15 mouse cellular contexts compared by ENCODE assay signal in the genomic region with DNA sequence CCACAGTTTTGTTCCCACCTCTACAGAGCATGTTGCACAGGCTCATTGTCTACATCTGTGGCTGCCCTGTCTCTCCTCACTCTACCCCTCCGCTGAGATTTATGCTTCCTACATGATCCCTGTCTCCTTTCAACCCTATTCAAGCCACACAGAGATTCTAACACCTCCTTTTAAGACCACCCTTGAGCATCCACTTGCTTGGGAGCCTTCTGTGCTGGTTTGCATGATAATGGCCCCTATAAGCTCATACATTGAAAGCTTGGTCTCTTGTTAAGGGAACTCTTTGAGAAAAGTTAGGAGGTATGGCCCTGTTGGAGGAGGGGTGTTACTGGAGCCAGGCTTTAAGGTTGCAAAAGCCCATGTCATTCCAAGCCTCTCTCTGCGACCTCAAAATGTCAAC.
"Had no signal": no experiment of that assay in that cellular context is flagged by ENCODE, and none has a peak within 500 bp of the region (broad histone marks: within the 10 kb centered on the region; RNA-seq: fewer than 3 reads in every experiment).

No protein-coding gene starts in this region.

- H3K36me3 ChIP-seq: neural tube, embryonic 13.5 days; neural tube, embryonic 15.5 days; stomach, embryonic 15.5 days had no signal

- H3K27ac ChIP-seq: neural tube, embryonic 13.5 days; neural tube, embryonic 15.5 days; stomach, embryonic 15.5 days; stomach, postnatal 0 days had no signal

- H3K4me1 ChIP-seq: stomach, embryonic 15.5 days had no signal

- DNase-seq: retina, postnatal 1 day; right cerebral cortex, adult 18-20 months; right cerebral cortex, postnatal 14 days; right cerebral cortex, postnatal 25 days; right cerebral cortex, postnatal 4 days; spleen, adult 18-20 months; thymus, adult 18-20 months; thymus, adult 2 months; thymus, postnatal 14 days; thymus, postnatal 25 days; thymus, postnatal 4 days had no signal

- H3K27me3 ChIP-seq: neural tube, embryonic 15.5 days; stomach, embryonic 15.5 days had no signal

- H3K4me3 ChIP-seq: neural tube, embryonic 13.5 days; neural tube, embryonic 15.5 days; stomach, embryonic 15.5 days had no signal

- H3K9me3 ChIP-seq: neural tube, embryonic 15.5 days; stomach, embryonic 15.5 days had no signal

- H3K4me2 ChIP-seq: neural tube, embryonic 13.5 days; neural tube, embryonic 15.5 days; stomach, embryonic 15.5 days had no signal

- H3K9ac ChIP-seq: neural tube, embryonic 13.5 days; neural tube, embryonic 15.5 days; stomach, embryonic 15.5 days had no signal
